Mouse (Mus musculus): Measurements from ENCODE around the gene Oxnad1. TPM values are rescaled to one million over a fixed set of nuclear protein-coding genes. Genes with fewer than 3 reads are reported as not detected.
A peak's percentile ranks its signal among the peaks of the same experiment; 100 is the strongest.

Oxnad1 gene
- total and polyA plus RNA-seq, 3 experiments = 49.5 to 54.9 (median 53.9) TPM

DNA sequence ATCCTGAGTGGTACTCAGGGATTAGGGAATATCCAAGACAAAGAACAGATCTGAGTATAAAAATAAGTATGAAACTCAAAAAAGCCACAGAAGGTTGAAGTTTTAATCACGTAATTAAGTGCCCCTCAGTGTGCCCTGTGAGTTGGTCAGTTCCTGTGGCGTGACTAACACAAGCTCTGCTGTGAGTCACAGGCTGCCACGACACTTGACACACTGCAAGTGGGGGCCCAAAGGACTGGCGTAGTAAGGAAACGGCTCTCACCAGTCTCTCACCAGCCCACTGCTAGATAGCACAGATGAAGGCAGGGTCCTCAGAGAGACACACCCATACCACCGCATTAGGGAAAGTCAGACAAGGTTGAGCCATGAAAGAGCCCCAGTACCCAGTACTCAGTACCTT lies 35.0 kb upstream of the Oxnad1 start:
- no peak for DNase-seq
- WGBS = 76% methylated on average over 6 of the region's 6 CpGs
- Histone ChIP-seq H3K36me3 (ENCODE audit: control insufficient read depth, insufficient read depth, low read length) (no peaks in the 10 kb centered on the region; the same call in 1 of the 2 replicates), H3K27ac (no peak overlapping the region), H3K79me2 (replicated peaks; ENCODE audit: control insufficient read depth, insufficient read depth, low read length) (no peaks in the 10 kb centered on the region), H3K27me3 (ENCODE audit: control insufficient read depth, insufficient read depth, low read length) (no peaks in the 10 kb centered on the region), H3K4me3 (no peak overlapping the region), H3K4me1 (ENCODE audit: control insufficient read depth, insufficient read depth, low read length) (peaks cover 6% of the 10 kb centered on the region), H3K9ac (ENCODE audit: low read depth, low read length) (no peak overlapping the region)
- no peak for TF ChIP-seq POLR2A (IDR thresholded peaks at IDR 0.05; ENCODE audit: insufficient read depth, low read depth, low read length)
- no peak for TF ChIP-seq CTCF (IDR thresholded peaks at IDR 0.05)
- TF ChIP-seq EP300 (IDR thresholded peaks at IDR 0.05; ENCODE audit: insufficient read depth, low read depth, low read length) = no peak
- intact Hi-C loops (cut with DNase I) = no loop called here

- intact Hi-C loops (cut with DNase I) = no loop called here
- 73% methylated on average over 5 of the region's 5 CpGs for WGBS
- H3K9ac ChIP-seq (ENCODE audit: low read depth, low read length) = no peak overlapping the region
- no peaks in the 10 kb centered on the region for H3K79me2 ChIP-seq (replicated peaks; ENCODE audit: control insufficient read depth, insufficient read depth, low read length)
- H3K4me1 ChIP-seq (ENCODE audit: control insufficient read depth, insufficient read depth, low read length) = peaks cover 8% of the 10 kb centered on the region
- H3K4me3 ChIP-seq = no peak overlapping the region
- no peak overlapping the region for H3K27ac ChIP-seq
- no peaks in the 10 kb centered on the region for H3K36me3 ChIP-seq (ENCODE audit: control insufficient read depth, insufficient read depth, low read length)
- TF ChIP-seq EP300 (IDR thresholded peaks at IDR 0.05; ENCODE audit: insufficient read depth, low read depth, low read length) (no peak), POLR2A (IDR thresholded peaks at IDR 0.05; ENCODE audit: insufficient read depth, low read depth, low read length) (no peak), CTCF (IDR thresholded peaks at IDR 0.05) (no peak)
- no peak for DNase-seq
- no peaks in the 10 kb centered on the region for H3K27me3 ChIP-seq (ENCODE audit: control insufficient read depth, insufficient read depth, low read length)
These were observed 31.3 kb upstream of the Oxnad1 start for GRCm38 (mm10) chr14:32053895-32054294.

- WGBS = 81% methylated on average over 10 of the region's 10 CpGs
- Histone ChIP-seq H3K4me3 (no peak overlapping the region), H3K79me2 (replicated peaks; ENCODE audit: control insufficient read depth, insufficient read depth, low read length) (no peaks in the 10 kb centered on the region), H3K27ac (no peak overlapping the region), H3K4me1 (ENCODE audit: control insufficient read depth, insufficient read depth, low read length) (peaks cover 8% of the 10 kb centered on the region), H3K9ac (ENCODE audit: low read depth, low read length) (no peak overlapping the region), H3K27me3 (ENCODE audit: control insufficient read depth, insufficient read depth, low read length) (no peaks in the 10 kb centered on the region), H3K36me3 (ENCODE audit: control insufficient read depth, insufficient read depth, low read length) (no peaks in the 10 kb centered on the region)
- TF ChIP-seq POLR2A (IDR thresholded peaks at IDR 0.05; ENCODE audit: insufficient read depth, low read depth, low read length) (no peak), EP300 (IDR thresholded peaks at IDR 0.05; ENCODE audit: insufficient read depth, low read depth, low read length) (no peak), CTCF (IDR thresholded peaks at IDR 0.05) (no peak)
- intact Hi-C loops (cut with DNase I) = no loop called here
- no peak for DNase-seq
These were observed 30.4 kb upstream of the Oxnad1 start for GRCm38 (mm10) chr14:32054788-32055187.

DNA sequence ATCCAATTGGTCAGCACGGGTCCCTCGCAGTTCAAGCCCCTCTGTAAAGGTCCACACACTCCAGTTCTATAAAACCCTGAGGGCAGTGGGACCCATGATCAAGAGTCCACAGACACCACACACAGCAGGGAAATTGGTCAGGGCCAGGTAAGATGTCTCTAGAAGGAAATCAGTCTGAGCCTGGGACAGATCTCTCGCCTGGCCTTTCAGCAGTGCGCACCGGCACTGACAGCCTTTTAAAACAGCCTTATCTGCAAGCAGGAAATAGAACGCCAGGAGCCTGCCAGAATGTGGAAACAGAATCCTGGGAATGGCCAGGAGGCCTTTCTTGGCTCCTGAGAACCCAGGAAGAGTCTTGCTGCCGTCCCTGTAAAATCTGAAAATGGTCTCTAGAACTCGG lies 29.4 kb upstream of the Oxnad1 start:
- Histone ChIP-seq H3K79me2 (replicated peaks; ENCODE audit: control insufficient read depth, insufficient read depth, low read length) (no peaks in the 10 kb centered on the region), H3K4me1 (ENCODE audit: control insufficient read depth, insufficient read depth, low read length) (peaks cover 8% of the 10 kb centered on the region), H3K27ac (peak overlapping the region; percentile 54), H3K9ac (ENCODE audit: low read depth, low read length) (no peak overlapping the region), H3K4me3 (no peak overlapping the region), H3K36me3 (ENCODE audit: control insufficient read depth, insufficient read depth, low read length) (no peaks in the 10 kb centered on the region), H3K27me3 (ENCODE audit: control insufficient read depth, insufficient read depth, low read length) (no peaks in the 10 kb centered on the region)
- intact Hi-C loops (cut with DNase I) = loop anchor here (2.0 kb wide), 2 partner anchors 21 to 23 kb away; no protein-coding TSS in a partner anchor
- peak in 1 of 2 experiments; percentile 49 for DNase-seq
- whole genome bisulfite sequencing = 26% methylated on average over 8 of the region's 8 CpGs
- TF ChIP-seq EP300 (IDR thresholded peaks at IDR 0.05; ENCODE audit: insufficient read depth, low read depth, low read length) (no peak; the same call in 1 of the 2 replicates), POLR2A (IDR thresholded peaks at IDR 0.05; ENCODE audit: insufficient read depth, low read depth, low read length) (no peak)

DNA sequence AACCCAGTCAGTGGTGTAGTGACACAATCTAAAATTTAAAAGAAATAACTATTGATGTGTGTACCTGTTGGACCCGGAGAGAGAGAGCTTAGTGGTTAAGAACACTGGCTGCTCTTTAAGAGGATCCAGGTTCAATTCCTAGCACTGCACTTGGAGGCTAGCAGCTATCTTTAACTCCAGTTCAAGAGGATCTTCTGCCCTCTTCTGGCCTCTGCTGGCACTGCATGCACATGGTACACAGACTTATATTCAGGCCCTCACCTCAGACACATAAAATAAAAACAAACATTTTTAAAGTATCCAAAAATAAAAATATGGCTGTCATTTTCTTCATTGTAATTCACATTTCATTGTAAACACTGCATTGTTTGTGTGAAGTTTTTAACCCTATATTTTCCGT lies 28.5 kb upstream of the Oxnad1 start:
- H3K9ac ChIP-seq (ENCODE audit: low read depth, low read length) = no peak overlapping the region
- peaks cover 8% of the 10 kb centered on the region for H3K4me1 ChIP-seq (ENCODE audit: control insufficient read depth, insufficient read depth, low read length)
- no peaks in the 10 kb centered on the region for H3K79me2 ChIP-seq (replicated peaks; ENCODE audit: control insufficient read depth, insufficient read depth, low read length)
- DNase-seq = peak in 1 of 2 experiments; percentile 62
- H3K27me3 ChIP-seq (ENCODE audit: control insufficient read depth, insufficient read depth, low read length) = no peaks in the 10 kb centered on the region
- no peak overlapping the region for H3K4me3 ChIP-seq
- no peaks in the 10 kb centered on the region for H3K36me3 ChIP-seq (ENCODE audit: control insufficient read depth, insufficient read depth, low read length)
- H3K27ac ChIP-seq = no peak overlapping the region
- TF ChIP-seq EP300 (IDR thresholded peaks at IDR 0.05; ENCODE audit: insufficient read depth, low read depth, low read length) = no peak
- peak; percentile 77 for TF ChIP-seq CTCF (IDR thresholded peaks at IDR 0.05)
- intact Hi-C loops (cut with DNase I) = loop anchor here (2.0 kb wide), 2 partner anchors 20 to 24 kb away; no protein-coding TSS in a partner anchor
- WGBS = 98% methylated on average over 2 of the region's 2 CpGs

- Histone ChIP-seq H3K36me3 (ENCODE audit: control insufficient read depth, insufficient read depth, low read length) (no peaks in the 10 kb centered on the region), H3K27me3 (ENCODE audit: control insufficient read depth, insufficient read depth, low read length) (no peaks in the 10 kb centered on the region), H3K9ac (ENCODE audit: low read depth, low read length) (no peak overlapping the region), H3K4me3 (no peak overlapping the region), H3K27ac (no peak overlapping the region), H3K79me2 (replicated peaks; ENCODE audit: control insufficient read depth, insufficient read depth, low read length) (no peaks in the 10 kb centered on the region), H3K4me1 (ENCODE audit: control insufficient read depth, insufficient read depth, low read length) (peaks cover 8% of the 10 kb centered on the region)
- intact Hi-C loops (cut with DNase I) = loop anchor here (2.0 kb wide), 2 partner anchors 19 to 25 kb away; no protein-coding TSS in a partner anchor
- TF ChIP-seq CTCF (IDR thresholded peaks at IDR 0.05) = no peak
- no peak for TF ChIP-seq POLR2A (IDR thresholded peaks at IDR 0.05; ENCODE audit: insufficient read depth, low read depth, low read length)
- TF ChIP-seq EP300 (IDR thresholded peaks at IDR 0.05; ENCODE audit: insufficient read depth, low read depth, low read length) = no peak
- 78% methylated on average over 4 of the region's 4 CpGs for WGBS
- DNase-seq = no peak
These were observed 27.5 kb upstream of the Oxnad1 start for GRCm38 (mm10) chr14:32057664-32058063.
